Mouse (Mus musculus) layer of hippocampus, adult 8-10 months (tissue): ENCODE results near the gene Tsr2. TPM values are rescaled to one million over a fixed set of nuclear protein-coding genes. Genes with fewer than 3 reads are reported as not detected.

ENCODE experiments used
- DNase-seq, 2 experiments: peaks; one replicate each; pipeline ENCODE4 v3.0.0; 2022; ENCODE audit warnings: low spot score in 2 of 2
- total RNA-seq, 4 experiments: library from RNA; stranded (reverse); gene quantifications; 2 replicates each; pipeline ENCODE4 v1.2.4; 2022

Gene Tsr2
- total RNA-seq, 4 experiments from 2014 or later, result 77.7 to 87.4 (median 82.3) TPM

GRCm38 (mm10) chrX:151046777-151047430 lies 49.4 kb downstream of the Tsr2 start:
- DNase-seq, result peak; percentile 53 to 70

- DNase-seq, result no peak
Measured at GRCm38 (mm10) chrX:151046321-151046720, 50.0 kb downstream of the Tsr2 start.

- DNase-seq, result no peak
Measured at GRCm38 (mm10) chrX:151045850-151046249, 50.5 kb downstream of the Tsr2 start, which contains the start of gene Fgd1. Fgd1 (plus strand) TSS chrX:151046150.

GRCm38 (mm10) chrX:151041223-151041622 lies 55.1 kb downstream of the Tsr2 start:
- no peak for DNase-seq

Other genes starting within 250 kb of the Tsr2 start
- 100 to 1,000 TPM; 174 to 229 (median 202) TPM for gene Gnl3l, start 79.2 kb downstream of the Tsr2 start, total RNA-seq
- 10 to 100 TPM; 16.3 to 19.4 (median 18.8) TPM for gene Fgd1, start 50.4 kb downstream of the Tsr2 start, total RNA-seq
- 10 to 100 TPM; 36.4 to 48.3 (median 43.5) TPM for gene Wnk3, start 101.5 kb upstream of the Tsr2 start, total RNA-seq
- 10 to 100 TPM; 44.1 to 51.3 (median 49.3) TPM for gene Fam120c, start 247.6 kb upstream of the Tsr2 start, total RNA-seq